Mouse (Mus musculus) adrenal gland (tissue): ENCODE data around the gene Cfap126.
"Not testable (repeated sequence)": the region's sequence is repeated elsewhere in the genome, so short reads cannot be mapped to it uniquely, and the experiment has no call there.

Source experiments
- intact Hi-C: fragments of 180-260 bp; cut with DNase I; formaldehyde crosslinking; loops from one replicate; pipeline ENCODE4 v1.15.1; 2025
- long read RNA-seq, 2 experiments: library from polyadenylated mRNA; unstranded; transcript quantifications; one replicate each; pipeline ENCODE4 v2.0.0; 2020; ENCODE audit warnings: borderline replicate concordance in 1 of 2; ENCODE audit not compliant: insufficient replicate concordance in 1 of 2

The Cfap126 gene
- long read RNA-seq, experiment 1, partial matches to known transcripts, result 0 of 3 reads
- long read RNA-seq, experiment 1, other reads (novel, unspliced or antisense), result 3 of 3 reads
- long read RNA-seq, experiment 2, partial matches to known transcripts, result 1 of 5 reads
- long read RNA-seq, experiment 2, other reads (novel, unspliced or antisense), result 2 of 5 reads

DNA sequence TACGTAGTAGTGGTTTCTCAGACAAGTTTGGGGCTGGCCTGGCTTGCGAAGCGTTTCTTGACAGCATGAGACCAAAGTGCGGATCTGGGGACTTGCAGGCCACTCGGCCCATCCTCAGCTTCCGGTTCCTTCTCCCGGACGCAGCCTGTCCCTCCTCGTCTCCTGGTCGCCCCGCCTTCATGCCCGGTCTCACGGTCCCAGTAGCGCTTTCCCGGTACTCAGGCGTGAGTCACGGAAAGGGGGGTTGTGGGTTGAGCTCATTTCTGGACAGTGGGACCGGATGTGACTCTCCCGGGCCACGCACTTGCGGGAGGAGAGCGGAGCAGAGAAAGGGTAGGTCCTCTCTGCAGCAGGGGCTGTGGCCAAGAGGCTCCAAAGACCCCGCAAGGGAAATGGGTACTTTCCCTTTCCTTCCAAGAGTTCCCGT lies at the start of gene Cfap126:
Gene Cfap126, plus strand, starts transcription at position 46 of the 427 bp plus-strand sequence.
- intact Hi-C loops, result loop anchor here (10.0 kb wide), 1 partner anchor 221 kb away; no protein-coding TSS in a partner anchor

DNA sequence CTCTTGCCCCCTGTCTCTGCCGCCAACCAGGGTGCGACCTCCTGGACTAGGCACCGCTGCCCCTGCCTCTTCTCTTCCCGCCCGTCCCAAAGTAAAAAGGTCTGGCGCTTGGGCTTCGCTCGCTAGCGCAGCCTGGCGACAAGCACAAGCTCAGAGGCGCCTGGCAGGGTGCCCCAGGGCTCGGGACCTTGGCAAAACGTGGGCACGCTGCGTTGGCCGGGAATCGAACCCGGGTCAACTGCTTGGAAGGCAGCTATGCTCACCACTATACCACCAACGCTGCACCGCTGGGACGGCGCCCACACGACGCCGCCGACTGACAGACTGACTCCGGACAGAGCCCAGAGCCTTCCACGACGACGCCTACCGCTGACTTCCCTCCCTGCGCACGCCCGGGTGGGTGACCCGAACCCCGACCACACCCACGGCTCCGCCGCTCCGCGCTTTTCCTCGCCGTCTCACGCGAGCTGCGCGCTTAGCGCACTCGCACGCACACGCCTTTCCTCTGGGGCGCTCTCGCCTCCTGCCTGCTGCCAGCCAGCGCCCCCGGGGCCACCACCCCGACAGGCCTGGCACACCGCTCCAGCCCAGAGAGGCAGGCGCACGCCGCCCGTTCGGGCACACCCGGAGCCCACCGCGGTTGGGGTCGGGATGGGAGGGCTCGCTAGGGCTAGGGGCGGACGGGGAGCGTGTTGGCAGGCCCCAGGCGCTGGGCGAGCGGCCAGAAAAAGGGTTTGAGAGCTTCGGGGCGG lies 49.1 kb upstream of the Cfap126 start, which contains the start of gene Fcgr3:
Gene Fcgr3, minus strand, starts transcription at position 445 of the 752 bp plus-strand sequence.
- intact Hi-C loops, result not testable (repeated sequence)

DNA sequence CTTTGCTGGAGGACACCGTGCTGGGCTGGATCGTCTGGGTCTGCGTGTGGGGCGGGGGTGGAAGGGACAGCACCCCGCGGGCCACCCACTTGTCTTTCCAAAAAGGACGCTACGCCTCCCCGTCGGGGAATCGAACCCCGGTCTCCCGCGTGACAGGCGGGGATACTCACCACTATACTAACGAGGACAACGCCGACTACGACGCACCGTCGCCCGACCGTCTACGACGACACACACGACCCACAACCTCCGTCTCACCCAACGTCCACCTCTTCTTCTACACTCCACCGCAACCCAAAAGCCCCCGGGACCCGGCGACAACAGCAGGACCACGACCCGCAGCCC lies 48.5 kb upstream of the Cfap126 start:
- intact Hi-C loops, result not testable (repeated sequence)

DNA sequence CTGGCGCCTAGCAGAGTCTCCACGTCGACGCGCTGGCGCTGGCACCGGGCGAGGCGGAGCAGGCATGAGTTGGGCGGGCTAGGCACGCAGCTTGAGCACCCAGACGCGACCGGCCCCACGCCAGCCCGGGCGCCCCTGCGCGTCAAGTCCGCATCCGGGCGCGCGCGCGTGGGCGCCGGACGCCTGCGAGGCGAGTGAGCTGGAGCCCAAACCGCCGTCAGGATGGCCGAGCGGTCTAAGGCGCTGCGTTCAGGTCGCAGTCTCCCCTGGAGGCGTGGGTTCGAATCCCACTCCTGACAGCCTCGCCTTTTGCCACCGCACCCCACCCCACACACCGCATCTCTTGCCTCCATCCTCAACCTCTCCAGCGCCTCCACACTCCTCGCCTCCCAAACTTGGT lies 48.0 kb upstream of the Cfap126 start:
- intact Hi-C loops, result not testable (repeated sequence)

DNA sequence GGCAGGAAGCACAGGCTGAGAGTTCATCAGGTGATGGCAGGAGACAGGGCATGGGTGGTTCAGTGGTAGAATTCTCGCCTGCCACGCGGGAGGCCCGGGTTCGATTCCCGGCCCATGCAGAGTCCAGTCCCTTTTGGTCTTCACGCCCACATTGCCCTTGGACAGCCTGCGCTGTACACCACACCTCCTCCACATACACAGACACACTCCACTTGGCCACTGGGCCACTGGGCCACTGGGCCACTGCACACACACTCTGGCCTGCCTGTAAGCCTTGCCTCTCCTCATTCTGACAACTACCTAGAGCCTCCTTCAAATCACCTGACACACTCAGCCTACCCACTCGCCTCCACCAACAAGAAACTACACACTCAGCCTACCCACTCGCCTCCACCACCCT lies 47.1 kb upstream of the Cfap126 start:
- intact Hi-C loops, result not testable (repeated sequence)

DNA sequence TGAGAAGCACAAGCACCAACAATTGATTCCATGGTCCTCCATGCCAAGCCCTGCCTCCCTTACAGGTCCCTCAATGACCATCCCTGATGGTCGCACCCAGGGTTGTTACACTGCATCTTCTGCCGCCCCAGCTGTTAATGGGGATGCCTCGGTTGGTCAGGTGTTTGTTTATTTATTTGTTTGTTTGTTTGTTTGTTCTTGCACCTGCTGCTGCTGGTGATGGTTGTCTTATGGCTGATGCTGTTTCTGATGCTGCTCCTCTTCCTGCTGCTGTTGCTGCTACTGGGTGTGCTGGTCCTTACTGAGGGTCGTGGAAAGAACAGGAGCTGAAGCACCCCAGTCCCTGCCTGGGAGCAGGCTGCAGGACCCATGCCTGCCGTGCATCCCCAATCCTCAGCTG lies 45.8 kb upstream of the Cfap126 start:
- intact Hi-C loops, result not testable (repeated sequence)

DNA sequence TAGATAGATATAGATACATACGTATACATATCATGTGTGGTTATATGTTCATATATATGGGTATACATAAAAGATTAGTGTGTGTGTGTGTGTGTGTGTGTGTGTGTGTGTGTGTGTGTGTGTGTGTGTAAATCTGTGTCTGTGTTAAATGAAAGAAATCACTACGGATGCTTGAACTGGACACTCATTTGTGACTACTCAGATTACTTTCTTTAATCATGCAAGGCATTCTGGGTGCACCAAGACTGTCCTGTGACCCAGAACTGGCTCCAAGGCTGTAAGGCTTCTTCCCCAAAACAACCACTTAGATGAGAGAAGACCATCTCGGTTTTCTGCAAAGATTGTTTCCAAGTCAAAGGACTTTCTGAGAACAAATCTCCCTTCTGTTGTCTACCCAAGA lies 44.2 kb upstream of the Cfap126 start:
- intact Hi-C loops, result not testable (repeated sequence)

DNA sequence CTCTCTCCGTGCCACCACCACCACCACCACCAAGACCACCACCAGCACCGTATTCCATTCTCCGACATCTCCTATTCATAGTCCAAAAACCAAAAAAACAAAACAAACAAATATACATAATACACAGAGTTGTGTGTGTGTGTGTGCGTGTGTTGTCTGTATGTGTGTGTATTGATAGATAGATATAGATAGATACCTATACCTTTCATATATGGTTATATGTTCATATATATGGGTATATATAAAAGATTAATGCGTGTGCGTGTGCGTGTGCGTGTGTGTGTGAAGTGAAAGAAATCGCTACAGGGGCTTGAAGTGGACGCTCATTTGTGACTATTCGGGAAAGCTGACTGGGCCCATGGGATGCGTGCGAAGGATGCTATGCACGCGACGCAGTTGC lies 42.8 kb upstream of the Cfap126 start:
- intact Hi-C loops, result not testable (repeated sequence)

DNA sequence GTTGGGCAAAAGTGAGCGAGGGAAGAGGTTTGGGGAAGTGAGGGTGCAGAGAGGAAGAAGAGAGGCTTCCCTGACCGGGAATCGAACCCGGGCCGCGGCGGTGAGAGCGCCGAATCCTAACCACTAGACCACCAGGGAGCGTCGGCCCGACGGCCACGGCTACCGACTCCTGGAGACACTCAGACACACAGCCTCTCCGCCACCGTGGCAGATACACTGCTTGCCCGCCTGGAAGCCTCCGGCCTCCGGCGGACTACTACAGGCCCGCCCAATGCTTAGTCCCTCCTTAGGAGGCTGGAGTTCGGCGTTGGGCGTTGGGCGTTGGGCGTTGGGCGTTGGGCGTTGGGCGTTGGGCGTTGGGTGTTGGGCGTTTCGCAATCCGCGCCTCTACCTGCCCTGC lies 42.0 kb upstream of the Cfap126 start:
- intact Hi-C loops, result not testable (repeated sequence)

DNA sequence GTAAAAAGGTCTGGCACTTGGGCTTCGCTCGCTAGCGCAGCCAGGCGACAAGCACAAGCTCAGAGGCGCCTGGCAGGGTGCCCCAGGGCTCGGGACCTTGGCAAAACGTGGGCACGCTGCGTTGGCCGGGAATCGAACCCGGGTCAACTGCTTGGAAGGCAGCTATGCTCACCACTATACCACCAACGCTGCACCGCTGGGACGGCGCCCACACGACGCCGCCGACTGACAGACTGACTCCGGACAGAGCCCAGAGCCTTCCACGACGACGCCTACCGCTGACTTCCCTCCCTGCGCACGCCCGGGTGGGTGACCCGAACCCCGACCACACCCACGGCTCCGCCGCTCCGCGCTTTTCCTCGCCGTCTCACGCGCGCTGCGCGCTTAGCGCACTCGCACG lies 41.5 kb upstream of the Cfap126 start:
- intact Hi-C loops, result not testable (repeated sequence)

DNA sequence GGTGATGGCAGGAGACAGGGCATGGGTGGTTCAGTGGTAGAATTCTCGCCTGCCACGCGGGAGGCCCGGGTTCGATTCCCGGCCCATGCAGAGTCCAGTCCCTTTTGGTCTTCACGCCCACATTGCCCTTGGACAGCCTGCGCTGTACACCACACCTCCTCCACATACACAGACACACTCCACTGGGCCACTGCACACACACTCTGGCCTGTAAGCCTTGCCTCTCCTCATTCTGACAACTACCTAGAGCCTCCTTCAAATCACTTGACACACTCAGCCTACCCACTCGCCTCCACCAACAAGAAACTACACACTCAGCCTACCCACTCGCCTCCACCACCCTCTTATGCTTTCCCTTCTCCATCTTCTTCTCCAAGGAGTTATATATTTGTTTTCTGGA lies 39.4 kb upstream of the Cfap126 start:
- intact Hi-C loops, result not testable (repeated sequence)

DNA sequence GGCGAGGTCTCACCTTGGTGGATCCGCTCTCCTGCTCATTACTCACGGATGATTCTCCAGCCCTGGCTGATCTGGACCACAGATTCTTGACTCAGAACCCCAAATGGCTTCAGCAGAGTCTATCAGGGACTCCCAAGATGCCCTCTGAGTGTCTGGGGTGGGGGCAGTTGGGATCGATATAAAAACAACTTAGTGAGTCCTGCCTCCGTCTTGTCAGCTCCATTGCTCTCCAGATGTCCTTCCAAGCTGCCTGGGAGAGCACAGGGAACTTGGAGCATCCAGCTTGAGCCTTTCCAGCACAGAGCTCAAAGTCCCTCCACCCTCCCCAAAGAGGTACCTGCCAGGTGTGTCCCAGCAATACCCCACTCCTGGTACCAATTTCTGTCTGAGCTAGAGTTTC lies 37.5 kb upstream of the Cfap126 start:
- intact Hi-C loops, result not testable (repeated sequence)

DNA sequence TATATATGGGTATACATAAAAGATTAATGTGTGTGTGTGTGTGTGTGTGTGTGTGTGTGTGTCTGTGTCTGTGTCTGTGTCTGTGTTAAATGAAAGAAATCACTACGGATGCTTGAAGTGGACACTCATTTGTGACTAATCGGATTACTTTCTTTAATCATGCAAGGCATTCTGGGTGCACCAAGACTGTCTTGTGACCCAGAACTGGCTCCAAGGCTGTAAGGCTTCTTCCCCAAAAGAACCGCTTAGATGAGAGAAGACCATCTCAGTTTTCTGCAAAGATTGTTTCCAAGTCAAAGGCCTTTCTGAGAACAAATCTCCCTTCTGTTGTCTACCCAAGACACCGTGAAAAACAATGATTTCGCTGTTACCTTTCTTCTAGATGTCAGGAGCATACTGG lies 36.5 kb upstream of the Cfap126 start:
- intact Hi-C loops, result not testable (repeated sequence)

DNA sequence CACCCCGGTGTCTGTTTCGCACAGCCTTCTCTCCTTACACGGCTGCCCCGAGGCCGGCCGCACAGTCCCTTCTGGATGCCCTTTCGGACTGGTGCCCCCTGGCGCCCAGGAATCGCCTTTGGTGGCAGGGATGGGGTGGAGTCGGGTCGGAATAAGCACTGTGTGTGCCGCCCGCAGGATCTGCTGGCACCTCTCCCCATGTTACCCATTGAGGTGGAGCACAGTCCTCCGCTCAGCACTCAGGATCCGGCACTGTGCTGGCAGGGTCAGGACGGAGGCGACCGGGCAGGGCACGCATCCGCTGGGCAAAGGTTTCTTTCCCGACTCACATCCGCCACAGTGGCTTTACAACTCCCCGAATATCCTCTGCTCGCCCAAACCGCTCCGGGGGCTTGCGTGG lies 35.8 kb upstream of the Cfap126 start:
- intact Hi-C loops, result not testable (repeated sequence)

DNA sequence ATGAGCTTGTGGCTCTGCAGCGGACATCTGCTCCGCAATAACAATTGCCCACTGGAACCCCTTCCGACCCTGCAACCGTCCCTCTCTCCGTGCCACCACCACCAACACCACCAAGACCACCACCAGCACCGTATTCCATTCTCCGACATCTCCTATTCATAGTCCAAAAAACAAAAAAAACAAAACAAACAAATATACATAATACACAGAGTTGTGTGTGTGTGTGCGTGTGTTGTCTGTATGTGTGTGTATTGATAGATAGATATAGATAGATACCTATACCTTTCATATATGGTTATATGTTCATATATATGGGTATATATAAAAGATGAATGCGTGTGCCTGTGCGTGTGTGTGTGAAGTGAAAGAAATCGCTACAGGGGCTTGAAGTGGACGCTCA lies 35.3 kb upstream of the Cfap126 start:
- intact Hi-C loops, result not testable (repeated sequence)

DNA sequence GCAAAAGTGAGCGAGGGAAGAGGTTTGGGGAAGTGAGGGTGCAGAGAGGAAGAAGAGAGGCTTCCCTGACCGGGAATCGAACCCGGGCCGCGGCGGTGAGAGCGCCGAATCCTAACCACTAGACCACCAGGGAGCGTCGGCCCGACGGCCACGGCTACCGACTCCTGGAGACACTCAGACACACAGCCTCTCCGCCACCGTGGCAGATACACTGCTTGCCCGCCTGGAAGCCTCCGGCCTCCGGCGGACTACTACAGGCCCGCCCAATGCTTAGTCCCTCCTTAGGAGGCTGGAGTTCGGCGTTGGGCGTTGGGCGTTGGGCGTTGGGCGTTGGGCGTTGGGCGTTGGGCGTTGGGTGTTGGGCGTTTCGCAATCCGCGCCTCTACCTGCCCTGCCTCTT lies 34.4 kb upstream of the Cfap126 start:
- intact Hi-C loops, result not testable (repeated sequence)

DNA sequence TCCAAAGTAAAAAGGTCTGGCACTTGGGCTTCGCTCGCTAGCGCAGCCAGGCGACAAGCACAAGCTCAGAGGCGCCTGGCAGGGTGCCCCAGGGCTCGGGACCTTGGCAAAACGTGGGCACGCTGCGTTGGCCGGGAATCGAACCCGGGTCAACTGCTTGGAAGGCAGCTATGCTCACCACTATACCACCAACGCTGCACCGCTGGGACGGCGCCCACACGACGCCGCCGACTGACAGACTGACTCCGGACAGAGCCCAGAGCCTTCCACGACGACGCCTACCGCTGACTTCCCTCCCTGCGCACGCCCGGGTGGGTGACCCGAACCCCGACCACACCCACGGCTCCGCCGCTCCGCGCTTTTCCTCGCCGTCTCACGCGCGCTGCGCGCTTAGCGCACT lies 33.9 kb upstream of the Cfap126 start:
- intact Hi-C loops, result not testable (repeated sequence)

DNA sequence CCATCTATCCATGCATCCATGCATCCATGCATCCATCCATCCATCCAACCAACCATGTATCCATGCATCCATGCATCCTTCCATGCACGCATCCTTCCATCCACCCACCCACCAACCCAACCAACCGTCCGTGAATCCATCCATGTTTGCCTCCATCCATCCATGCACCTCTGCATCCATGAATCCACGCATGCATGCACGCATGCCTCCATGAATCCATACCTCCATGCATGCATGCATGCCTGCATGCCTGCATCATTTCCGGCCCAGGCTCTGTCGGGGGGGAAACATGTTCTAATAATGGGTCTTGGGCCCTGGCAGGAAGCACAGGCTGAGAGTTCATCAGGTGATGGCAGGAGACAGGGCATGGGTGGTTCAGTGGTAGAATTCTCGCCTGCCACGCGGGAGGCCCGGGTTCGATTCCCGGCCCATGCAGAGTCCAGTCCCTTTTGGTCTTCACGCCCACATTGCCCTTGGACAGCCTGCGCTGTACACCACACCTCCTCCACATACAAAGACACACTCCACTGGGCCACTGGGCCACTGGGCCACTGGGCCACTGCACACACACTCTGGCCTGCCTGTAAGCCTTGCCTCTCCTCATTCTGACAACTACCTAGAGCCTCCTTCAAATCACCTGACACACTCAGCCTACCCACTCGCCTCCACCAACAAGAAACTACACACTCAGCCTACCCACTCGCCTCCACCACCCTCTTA lies 32.0 kb upstream of the Cfap126 start:
- intact Hi-C loops, result not testable (repeated sequence)

DNA sequence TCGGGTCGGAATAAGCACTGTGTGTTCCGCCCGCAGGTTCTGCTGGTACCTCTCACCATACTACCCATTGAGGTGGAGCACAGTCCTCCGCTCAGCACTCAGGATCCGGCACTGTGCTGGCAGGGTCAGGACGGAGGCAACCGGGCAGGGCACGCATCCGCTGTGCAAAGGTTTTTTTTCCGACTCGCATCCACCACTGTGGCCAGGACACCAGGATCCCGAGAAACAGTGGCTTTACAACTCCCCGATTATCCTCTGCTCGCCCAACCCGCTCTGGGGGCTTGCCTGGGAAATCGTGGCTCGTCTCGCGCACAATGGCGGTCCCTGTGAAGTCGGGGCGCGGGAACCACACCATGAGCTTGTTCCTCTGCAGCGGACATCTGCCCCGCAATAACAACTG lies 28.0 kb upstream of the Cfap126 start:
- intact Hi-C loops, result no loop called here

DNA sequence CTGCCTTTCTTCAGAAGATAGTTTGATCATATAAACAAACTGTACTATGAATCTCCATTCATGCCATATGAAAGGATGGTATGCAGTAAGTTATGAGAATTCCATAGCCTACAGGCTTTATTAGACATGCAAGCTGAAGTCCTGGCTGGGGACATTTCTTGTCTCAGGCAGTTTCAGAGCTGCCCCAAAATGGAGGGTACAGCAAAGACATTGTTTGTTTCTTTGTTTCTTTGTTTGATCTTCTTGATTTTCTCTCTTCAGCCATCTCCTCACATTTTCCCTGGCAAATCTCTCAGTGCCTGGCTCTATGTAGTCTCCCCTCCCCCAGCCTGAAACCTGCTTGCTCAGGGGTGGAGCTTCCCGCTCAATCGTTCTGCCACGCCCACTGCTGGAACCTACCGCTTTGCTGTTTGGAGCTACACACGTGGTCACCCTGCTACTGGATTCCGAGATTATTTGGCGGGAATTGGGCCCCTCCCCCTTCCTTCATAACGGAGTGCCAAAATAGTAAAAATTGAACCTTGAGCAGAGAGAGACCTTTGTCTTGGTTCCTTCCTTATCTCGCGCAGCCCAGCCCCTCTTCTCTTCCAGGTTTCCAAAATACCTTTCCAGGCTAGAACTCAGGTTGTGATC lies 25.4 kb upstream of the Cfap126 start:
- intact Hi-C loops, result not testable (repeated sequence)

DNA sequence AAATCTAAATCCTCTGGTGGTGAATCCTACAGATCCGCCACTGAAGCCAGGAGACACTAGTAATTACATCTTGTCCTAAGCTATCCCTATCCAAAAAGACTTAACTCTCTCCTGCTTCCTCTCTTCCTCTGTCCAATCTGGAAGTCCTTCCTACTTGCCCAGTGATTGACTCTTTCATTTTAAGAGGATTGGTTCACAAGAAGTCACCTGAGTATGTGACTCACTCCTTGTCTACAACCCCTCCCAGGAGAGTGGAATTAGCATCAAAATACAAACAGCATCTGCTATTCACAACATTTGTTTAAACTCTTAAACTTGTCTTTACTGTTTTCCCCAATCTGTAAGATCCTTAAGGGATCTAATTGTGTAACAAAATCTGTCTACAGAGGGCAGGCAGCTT lies 23.8 kb upstream of the Cfap126 start:
- intact Hi-C loops, result loop anchor here (10.0 kb wide), 1 partner anchor 185 kb away; no protein-coding TSS in a partner anchor

DNA sequence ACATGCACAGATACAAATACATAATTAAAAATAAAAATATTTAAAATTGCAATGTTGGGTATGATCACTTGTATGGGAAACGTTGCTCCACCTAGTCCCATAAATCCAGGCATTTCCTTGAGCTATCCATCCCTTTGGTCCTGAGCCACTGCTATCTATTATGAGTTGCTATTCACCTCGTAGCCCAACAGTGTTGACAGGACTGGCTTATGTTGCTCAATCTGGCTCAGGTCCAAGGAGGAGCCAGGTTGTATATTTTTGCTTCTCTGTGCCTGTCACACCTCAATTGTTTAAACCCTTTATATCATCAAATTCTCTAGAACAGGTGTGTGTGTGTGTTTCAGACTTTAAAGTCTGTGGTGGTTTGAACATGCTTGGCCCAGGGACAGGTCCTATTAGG lies 23.0 kb upstream of the Cfap126 start:
- intact Hi-C loops, result loop anchor here (10.0 kb wide), 1 partner anchor 186 kb away; no protein-coding TSS in a partner anchor
